Mouse (Mus musculus): ENCODE results near the gene Lmo3. TPM values are rescaled to one million over a fixed set of nuclear protein-coding genes. Genes with fewer than 3 reads are reported as not detected.

The Lmo3 gene
- polyA plus RNA-seq (2012; ENCODE audit: insufficient read depth, insufficient read length, missing spikeins) = not detected in 2 replicates

GRCm38 (mm10) chr6:138581734-138582505, at the start of gene Lmo3:
Gene Lmo3 (minus strand): TSS chr6:138581968.
- Histone ChIP-seq H3K4me3 (ENCODE audit: insufficient read depth, low read length) (no peak within 1 kb of the TSS), H3K27ac (ENCODE audit: insufficient read depth, low read depth, low read length) (no peak within 1 kb of the TSS), H3K4me1 (ENCODE audit: control insufficient read depth, insufficient read depth, low read length) (no peaks in the 10 kb centered on the region)
- no peak for TF ChIP-seq POLR2A (IDR thresholded peaks at IDR 0.05; ENCODE audit: borderline replicate concordance, low read depth, low read length)
- no peak for TF ChIP-seq CTCF (IDR thresholded peaks at IDR 0.05; ENCODE audit: low read depth, low read length)

GRCm38 (mm10) chr6:138620786-138621185, 39.0 kb upstream of the Lmo3 start:
- TF ChIP-seq POLR2A (IDR thresholded peaks at IDR 0.05; ENCODE audit: borderline replicate concordance, low read depth, low read length) (no peak), CTCF (IDR thresholded peaks at IDR 0.05; ENCODE audit: low read depth, low read length) (no peak)
- Histone ChIP-seq H3K4me3 (ENCODE audit: insufficient read depth, low read length) (no peak overlapping the region), H3K27ac (ENCODE audit: insufficient read depth, low read depth, low read length) (no peak overlapping the region), H3K4me1 (ENCODE audit: control insufficient read depth, insufficient read depth, low read length) (no peaks in the 10 kb centered on the region)

- Histone ChIP-seq H3K4me1 (ENCODE audit: control insufficient read depth, insufficient read depth, low read length) (no peaks in the 10 kb centered on the region), H3K27ac (ENCODE audit: insufficient read depth, low read depth, low read length) (no peak overlapping the region), H3K4me3 (ENCODE audit: insufficient read depth, low read length) (no peak overlapping the region)
- TF ChIP-seq CTCF (IDR thresholded peaks at IDR 0.05; ENCODE audit: low read depth, low read length) (no peak), POLR2A (IDR thresholded peaks at IDR 0.05; ENCODE audit: borderline replicate concordance, low read depth, low read length) (no peak)
Observed at GRCm38 (mm10) chr6:138618396-138618795, 36.6 kb upstream of the Lmo3 start.

- H3K4me1 ChIP-seq (ENCODE audit: control insufficient read depth, insufficient read depth, low read length) = no peaks in the 10 kb centered on the region
- H3K4me3 ChIP-seq (ENCODE audit: insufficient read depth, low read length) = no peak overlapping the region
- H3K27ac ChIP-seq (ENCODE audit: insufficient read depth, low read depth, low read length) = no peak overlapping the region
- TF ChIP-seq POLR2A (IDR thresholded peaks at IDR 0.05; ENCODE audit: borderline replicate concordance, low read depth, low read length) (no peak), CTCF (IDR thresholded peaks at IDR 0.05; ENCODE audit: low read depth, low read length) (no peak)
Observed at GRCm38 (mm10) chr6:138597016-138597415, 15.2 kb upstream of the Lmo3 start.

GRCm38 (mm10) chr6:138595991-138596698, 14.4 kb upstream of the Lmo3 start:
- TF ChIP-seq POLR2A (IDR thresholded peaks at IDR 0.05; ENCODE audit: borderline replicate concordance, low read depth, low read length) (no peak), CTCF (IDR thresholded peaks at IDR 0.05; ENCODE audit: low read depth, low read length) (no peak)
- no peaks in the 10 kb centered on the region for H3K4me1 ChIP-seq (ENCODE audit: control insufficient read depth, insufficient read depth, low read length)
- H3K4me3 ChIP-seq (ENCODE audit: insufficient read depth, low read length) = no peak overlapping the region
- H3K27ac ChIP-seq (ENCODE audit: insufficient read depth, low read depth, low read length) = no peak overlapping the region

GRCm38 (mm10) chr6:138583314-138583713, 1.5 kb upstream of the Lmo3 start:
- H3K4me3 ChIP-seq (ENCODE audit: insufficient read depth, low read length) = no peak overlapping the region
- H3K27ac ChIP-seq (ENCODE audit: insufficient read depth, low read depth, low read length) = no peak overlapping the region
- H3K4me1 ChIP-seq (ENCODE audit: control insufficient read depth, insufficient read depth, low read length) = no peaks in the 10 kb centered on the region
- TF ChIP-seq POLR2A (IDR thresholded peaks at IDR 0.05; ENCODE audit: borderline replicate concordance, low read depth, low read length) = no peak
- no peak for TF ChIP-seq CTCF (IDR thresholded peaks at IDR 0.05; ENCODE audit: low read depth, low read length)

GRCm38 (mm10) chr6:138582506-138583000, 785 bp upstream of the Lmo3 start:
- TF ChIP-seq CTCF (IDR thresholded peaks at IDR 0.05; ENCODE audit: low read depth, low read length) (no peak), POLR2A (IDR thresholded peaks at IDR 0.05; ENCODE audit: borderline replicate concordance, low read depth, low read length) (no peak)

GRCm38 (mm10) chr6:138580491-138581076, 1.2 kb downstream of the Lmo3 start:
- Histone ChIP-seq H3K4me1 (ENCODE audit: control insufficient read depth, insufficient read depth, low read length) (no peaks in the 10 kb centered on the region), H3K27ac (ENCODE audit: insufficient read depth, low read depth, low read length) (no peak overlapping the region), H3K4me3 (ENCODE audit: insufficient read depth, low read length) (no peak overlapping the region)
- TF ChIP-seq CTCF (IDR thresholded peaks at IDR 0.05; ENCODE audit: low read depth, low read length) (no peak), POLR2A (IDR thresholded peaks at IDR 0.05; ENCODE audit: borderline replicate concordance, low read depth, low read length) (no peak)

More at GRCm38 (mm10) chr6:138582506-138583000, 785 bp upstream of the Lmo3 start:
- Histone ChIP-seq H3K4me1 (ENCODE audit: control insufficient read depth, insufficient read depth, low read length) (no peaks in the 10 kb centered on the region), H3K4me3 (ENCODE audit: insufficient read depth, low read length) (no peak overlapping the region), H3K27ac (ENCODE audit: insufficient read depth, low read depth, low read length) (no peak overlapping the region)

GRCm38 (mm10) chr6:138563416-138563815, 18.4 kb downstream of the Lmo3 start:
- H3K4me1 ChIP-seq (ENCODE audit: control insufficient read depth, insufficient read depth, low read length) = no peaks in the 10 kb centered on the region
- H3K27ac ChIP-seq (ENCODE audit: insufficient read depth, low read depth, low read length) = no peak overlapping the region
- no peak overlapping the region for H3K4me3 ChIP-seq (ENCODE audit: insufficient read depth, low read length)
- TF ChIP-seq CTCF (IDR thresholded peaks at IDR 0.05; ENCODE audit: low read depth, low read length) = no peak
- no peak for TF ChIP-seq POLR2A (IDR thresholded peaks at IDR 0.05; ENCODE audit: borderline replicate concordance, low read depth, low read length)

Data from bone marrow macrophage, adult 2 months (primary cell).